Mouse (Mus musculus) heart, adult 2 months (tissue): ENCODE results near the gene Rpl29. TPM values are rescaled to one million over a fixed set of nuclear protein-coding genes. Genes with fewer than 3 reads are reported as not detected.

Experiments
- DNase-seq, 2 experiments: peaks; one replicate each; pipeline ENCODE4 v3.0.0; 2021
- H3K27ac ChIP-seq: fragments of 200-600 bp; 2 replicates; pipeline ENCODE4 v1.8.1; 2022
- H3K27me3 ChIP-seq: fragments of 200-500 bp; 2 replicates; pipeline ENCODE4 v1.6.1; 2012; ENCODE audit warnings: mild to moderate bottlenecking, low read length, inconsistent platforms, mixed read lengths; ENCODE audit not compliant: control insufficient read depth, insufficient read depth
- H3K36me3 ChIP-seq: fragments of 200-500 bp; 2 replicates; pipeline ENCODE4 v1.6.1; 2012; ENCODE audit warnings: low read length, inconsistent platforms; ENCODE audit not compliant: control insufficient read depth, insufficient read depth
- H3K4me1 ChIP-seq: fragments of 200-500 bp; 2 replicates; pipeline ENCODE4 v1.6.1; 2011; ENCODE audit warnings: low read length; ENCODE audit not compliant: control insufficient read depth, insufficient read depth
- H3K4me3 ChIP-seq: fragments of 200-600 bp; 2 replicates; pipeline ENCODE4 v1.8.1; 2022
- H3K79me2 ChIP-seq: fragments of 200-500 bp; replicated peaks from 2 replicates; pipeline ENCODE4 v1.6.1; 2012; ENCODE audit warnings: mild to moderate bottlenecking, inconsistent platforms, low read length, moderate library complexity, mixed read lengths; ENCODE audit not compliant: control insufficient read depth, insufficient read depth
- H3K9ac ChIP-seq: fragments of 200-500 bp; 2 replicates; pipeline ENCODE4 v1.6.1; 2012; ENCODE audit warnings: low read depth, mild to moderate bottlenecking, control low read depth, inconsistent platforms, low read length, mixed read lengths
- CTCF ChIP-seq: fragments of 200-600 bp; IDR thresholded peaks from 2 replicates; pipeline ENCODE4 v1.8.1; 2022; ENCODE audit warnings: antibody characterized with exemption, mild to moderate bottlenecking, moderate library complexity
- EP300 ChIP-seq: fragments of 200-500 bp; IDR thresholded peaks from 2 replicates; pipeline ENCODE4 v1.6.1; 2011; ENCODE audit warnings: low read depth, low read length, control low read depth; ENCODE audit not compliant: insufficient read depth
- POLR2A ChIP-seq: fragments of 200-500 bp; IDR thresholded peaks from 2 replicates; pipeline ENCODE4 v1.6.1; 2011; ENCODE audit warnings: mild to moderate bottlenecking, low read depth, low read length, control low read depth; ENCODE audit not compliant: insufficient read depth
- WGBS: fragments of 180-500 bp; shearing (Covaris S2); methylation state at CpG from one replicate; pipeline ENCODE4 v1.1.7; 2018; 5-methylcytosine and 5-hydroxymethylcytosine counted together
- intact Hi-C: fragments of 180-260 bp; cut with DNase I; formaldehyde crosslinking; loops from one replicate; pipeline ENCODE4 v1.15.1; 2025
- polyA plus RNA-seq: library from polyadenylated mRNA; depleted of rRNA; stranded (reverse); fragments of >200 nt; gene quantifications from 2 replicates; pipeline ENCODE4 v1.2.3, GENCODE M21; 2012
- total RNA-seq, 2 experiments: library from RNA; stranded (reverse); gene quantifications; 2 replicates each; pipeline ENCODE4 v1.2.3; 2021

Rpl29 gene
- total and polyA plus RNA-seq, 3 experiments: 251 to 296 (median 287) TPM

DNA sequence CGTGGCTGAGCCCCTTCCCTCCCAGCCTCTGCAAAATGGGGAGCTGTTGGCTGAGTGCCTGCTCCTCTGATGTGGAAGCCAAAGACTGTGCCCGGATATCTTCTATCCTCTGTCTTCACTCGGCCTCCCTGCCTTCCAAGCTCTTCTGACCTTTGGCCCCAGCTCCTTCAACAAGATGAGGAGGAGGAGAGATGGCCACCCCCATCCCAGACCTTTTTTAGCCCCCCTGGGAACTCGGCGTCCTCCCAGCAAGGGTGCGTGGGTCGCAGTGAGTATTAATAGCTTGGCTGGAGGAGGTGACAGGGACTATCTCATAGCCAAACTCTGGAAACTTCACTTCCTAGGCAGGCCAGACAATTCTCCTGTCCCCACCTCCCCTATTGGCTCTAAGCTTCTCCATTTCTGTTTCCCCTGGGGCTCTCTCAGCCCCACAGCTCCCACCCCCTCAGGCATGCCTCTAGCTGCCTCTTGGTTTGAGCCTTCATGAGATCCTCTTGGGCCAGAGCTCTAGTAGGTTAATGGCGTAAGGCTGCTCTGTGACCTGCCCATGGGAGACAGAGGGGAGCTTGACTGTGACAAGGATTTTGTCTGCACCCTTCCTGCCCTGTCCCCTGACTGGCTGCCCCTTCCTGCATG lies 22.7 kb upstream of the Rpl29 start:
- Histone ChIP-seq H3K27ac (peak overlapping the region; percentile 83), H3K79me2 (no peaks in the 10 kb centered on the region), H3K4me3 (no peak overlapping the region), H3K9ac (peak overlapping the region; percentile 3), H3K36me3 (no peaks in the 10 kb centered on the region), H3K27me3 (no peaks in the 10 kb centered on the region), H3K4me1 (peaks cover 24% of the 10 kb centered on the region)
- peak; percentile 74 to 84 for DNase-seq
- WGBS: 9% methylated on average over 8 of the region's 8 CpGs
- intact Hi-C loops: no loop called here
- peak; percentile 68 for TF ChIP-seq POLR2A
- no peak for TF ChIP-seq CTCF
- peak; percentile 71 for TF ChIP-seq EP300

DNA sequence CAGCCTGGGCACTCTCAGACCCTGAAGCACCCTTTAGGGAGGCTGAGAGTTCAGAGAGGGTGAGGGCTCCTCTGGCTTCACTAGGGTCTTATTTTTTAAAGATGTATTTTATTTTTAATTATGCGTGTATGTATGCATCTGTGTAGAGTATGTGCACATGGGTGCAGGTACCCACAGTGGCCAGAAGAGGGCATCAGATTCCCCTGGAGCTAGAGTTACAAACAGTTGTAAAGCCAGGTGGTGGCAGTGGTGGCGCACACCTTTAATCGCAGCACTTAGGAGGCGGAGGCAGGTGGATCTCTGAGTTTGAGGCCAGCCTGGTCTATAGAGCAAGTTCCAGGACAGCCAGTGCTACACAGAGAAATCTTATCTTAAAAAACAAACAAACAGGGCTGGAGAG lies 20.2 kb upstream of the Rpl29 start:
- DNase-seq: no peak
- H3K4me1 ChIP-seq: peaks cover 15% of the 10 kb centered on the region
- H3K27me3 ChIP-seq: no peaks in the 10 kb centered on the region
- TF ChIP-seq EP300: no peak
- TF ChIP-seq POLR2A: no peak
- peak; percentile 40 for TF ChIP-seq CTCF
- H3K9ac ChIP-seq: no peak overlapping the region
- 98% methylated on average over 4 of the region's 4 CpGs for WGBS
- no peak overlapping the region for H3K27ac ChIP-seq
- H3K79me2 ChIP-seq: no peaks in the 10 kb centered on the region
- no peak overlapping the region for H3K4me3 ChIP-seq
- H3K36me3 ChIP-seq: no peaks in the 10 kb centered on the region
- intact Hi-C loops: no loop called here

DNA sequence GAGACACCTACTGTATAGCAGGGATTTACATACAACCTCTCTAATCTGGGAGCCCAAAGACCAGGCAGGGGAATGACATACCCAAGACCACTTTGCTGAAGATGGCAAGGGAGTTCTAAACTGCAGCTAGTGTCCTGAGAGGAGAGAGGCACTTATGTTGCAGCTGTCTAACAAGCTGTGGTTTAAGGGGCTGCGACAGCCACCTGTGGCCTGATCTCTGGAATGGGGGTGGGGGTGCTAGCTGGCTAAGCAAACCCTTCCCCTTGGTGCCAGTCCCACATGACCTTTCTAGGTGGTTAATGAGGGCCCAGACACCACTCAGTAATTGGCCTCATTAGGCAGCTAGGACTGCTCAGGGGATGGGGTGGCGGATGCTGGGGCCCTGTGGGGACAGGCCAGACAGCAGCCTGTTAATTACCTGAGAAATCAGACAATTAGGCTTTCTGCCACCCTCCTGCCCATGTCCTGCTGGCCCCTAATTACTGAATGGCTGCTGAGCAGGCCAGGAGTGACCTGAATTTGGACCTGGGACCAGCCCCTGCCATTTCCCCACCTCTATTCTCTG lies 19.1 kb upstream of the Rpl29 start:
- no peak for DNase-seq
- Histone ChIP-seq H3K4me3 (no peak overlapping the region), H3K27me3 (no peaks in the 10 kb centered on the region), H3K4me1 (peaks cover 13% of the 10 kb centered on the region), H3K79me2 (no peaks in the 10 kb centered on the region), H3K9ac (no peak overlapping the region), H3K27ac (no peak overlapping the region), H3K36me3 (no peaks in the 10 kb centered on the region)
- TF ChIP-seq CTCF (no peak), POLR2A (no peak), EP300 (no peak)
- intact Hi-C loops: no loop called here
- WGBS: 98% methylated on average over 2 of the region's 2 CpGs

DNA sequence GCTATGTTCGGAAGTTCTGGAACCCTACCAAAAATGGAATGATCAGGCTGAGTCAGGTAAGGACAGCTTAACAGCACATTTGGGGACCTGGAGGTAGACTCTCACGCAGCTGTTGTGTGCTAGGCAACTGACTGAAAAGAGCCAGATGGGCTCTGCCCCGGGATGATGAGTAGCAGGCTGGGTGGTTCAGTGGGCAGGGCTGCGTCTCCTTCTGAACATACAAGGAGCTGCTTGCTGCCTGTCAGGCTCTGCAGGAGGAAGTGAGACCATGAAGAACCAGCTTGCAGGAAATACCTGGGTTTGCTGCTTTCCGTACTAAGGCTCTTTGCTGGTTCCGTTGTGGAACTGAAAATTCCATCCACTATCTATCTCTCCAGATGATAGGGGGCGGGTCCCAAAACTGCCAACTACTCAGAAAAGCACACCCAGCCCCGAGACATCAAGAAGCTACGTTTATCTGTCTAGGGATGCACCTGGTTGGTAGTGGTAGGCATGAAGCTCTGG lies 18.1 kb upstream of the Rpl29 start:
- no peak overlapping the region for H3K27ac ChIP-seq
- H3K4me3 ChIP-seq: no peak overlapping the region
- H3K9ac ChIP-seq: no peak overlapping the region
- DNase-seq: no peak
- peaks cover 10% of the 10 kb centered on the region for H3K4me1 ChIP-seq
- H3K27me3 ChIP-seq: no peaks in the 10 kb centered on the region
- TF ChIP-seq CTCF: no peak
- TF ChIP-seq POLR2A: no peak
- intact Hi-C loops: no loop called here
- WGBS: 38% methylated on average over 9 of the region's 9 CpGs
- H3K36me3 ChIP-seq: no peaks in the 10 kb centered on the region
- no peaks in the 10 kb centered on the region for H3K79me2 ChIP-seq

DNA sequence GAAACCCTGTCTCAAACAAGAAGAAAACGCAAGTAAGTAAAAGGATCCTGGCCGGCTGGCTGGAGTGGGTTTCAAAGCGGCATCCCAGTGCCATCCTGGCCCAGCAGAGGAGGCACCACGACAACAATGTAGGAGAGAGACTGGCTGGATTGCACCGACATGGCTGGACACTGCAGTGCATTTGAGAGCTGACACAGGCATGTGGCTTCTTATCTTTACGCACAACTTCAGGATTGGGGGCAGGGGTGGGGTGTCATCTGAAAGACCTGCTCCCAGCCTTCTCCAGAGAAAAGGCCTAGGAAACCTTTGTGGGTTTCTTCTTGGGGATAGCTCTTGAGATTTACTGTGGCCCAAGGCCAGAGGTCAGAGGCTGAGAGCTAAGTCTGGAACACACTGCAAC lies 17.5 kb upstream of the Rpl29 start:
- Histone ChIP-seq H3K9ac (no peak overlapping the region), H3K27ac (no peak overlapping the region)
- intact Hi-C loops: no loop called here

DNA sequence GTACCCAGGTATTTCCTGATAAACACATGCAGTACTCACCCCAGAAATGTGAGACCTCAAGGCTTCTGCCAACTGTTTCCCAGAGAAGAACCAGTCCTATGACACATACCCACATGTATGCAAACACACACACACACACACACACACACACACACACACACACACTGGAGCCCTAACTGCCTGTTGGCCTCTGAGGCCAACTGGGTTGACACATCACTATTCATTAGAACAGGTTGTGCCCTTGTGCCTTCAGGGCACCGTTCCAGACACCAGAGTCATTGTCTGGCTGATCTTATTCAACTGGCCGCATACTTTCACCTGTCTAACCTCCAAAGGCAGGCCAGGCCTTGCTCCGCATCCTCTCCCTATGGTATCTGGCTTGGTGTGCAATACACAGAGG lies 17.0 kb upstream of the Rpl29 start:
- TF ChIP-seq CTCF (no peak), EP300 (no peak), POLR2A (no peak)
- Histone ChIP-seq H3K4me3 (no peak overlapping the region), H3K36me3 (no peaks in the 10 kb centered on the region), H3K27me3 (no peaks in the 10 kb centered on the region), H3K9ac (no peak overlapping the region), H3K27ac (no peak overlapping the region), H3K4me1 (peaks cover 4% of the 10 kb centered on the region; the same call in 1 of the 2 replicates), H3K79me2 (no peaks in the 10 kb centered on the region)
- 75% methylated on average over 3 of the region's 3 CpGs for WGBS
- intact Hi-C loops: no loop called here
- no peak for DNase-seq

More for the DNA sequence above, 17.5 kb upstream of the Rpl29 start:
- no peak overlapping the region for H3K4me3 ChIP-seq
- TF ChIP-seq EP300: no peak
- no peak for TF ChIP-seq POLR2A
- TF ChIP-seq CTCF: no peak
- DNase-seq: no peak
- WGBS: 67% methylated on average over 6 of the region's 6 CpGs
- H3K27me3 ChIP-seq: no peaks in the 10 kb centered on the region
- H3K36me3 ChIP-seq: no peaks in the 10 kb centered on the region
- no peaks in the 10 kb centered on the region for H3K79me2 ChIP-seq
- H3K4me1 ChIP-seq: peaks cover 7% of the 10 kb centered on the region
